Mouse (Mus musculus) thymus, postnatal 0 days (tissue): Measurements from ENCODE around the gene Ptgdr2. TPM values are rescaled to one million over a fixed set of nuclear protein-coding genes. Genes with fewer than 3 reads are reported as not detected.
A peak's percentile ranks its signal among the peaks of the same experiment; 100 is the strongest.

Experiments used
- DNase-seq: peaks from one replicate; pipeline ENCODE4 v3.0.0-alpha.2; 2015; ENCODE audit warnings: low spot score
- polyA plus RNA-seq: library from polyadenylated mRNA; unstranded; fragments of >200 nt; fragmentation: Nextera tagmentation; extraction: Ambion mirVana; gene quantifications from 2 replicates; pipeline ENCODE4 v1.2.1, GENCODE M21; 2015

Ptgdr2 gene
- polyA plus RNA-seq, 1 experiment from 2014 or later, result 0.27 TPM

DNA sequence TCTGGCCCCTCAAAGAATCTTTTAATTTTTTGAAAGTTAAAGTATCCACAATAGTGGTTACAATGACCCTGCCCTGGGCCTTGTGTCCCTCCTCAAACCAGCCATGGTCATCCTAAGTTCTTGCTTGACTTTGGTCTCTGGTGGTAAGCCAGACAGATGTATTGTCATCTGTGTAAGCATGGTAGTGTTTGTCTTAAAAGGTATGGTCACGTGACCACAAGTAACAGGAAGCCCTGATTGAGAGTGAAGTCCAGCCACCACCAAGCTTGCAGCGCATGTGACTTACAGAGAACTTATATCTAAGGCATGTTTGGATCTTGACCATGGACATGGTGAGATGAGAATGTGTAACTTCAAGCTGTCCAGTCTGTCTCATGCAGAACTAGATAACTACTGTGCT is 38.2 kb downstream of the Ptgdr2 start:
- no peak for DNase-seq

DNA sequence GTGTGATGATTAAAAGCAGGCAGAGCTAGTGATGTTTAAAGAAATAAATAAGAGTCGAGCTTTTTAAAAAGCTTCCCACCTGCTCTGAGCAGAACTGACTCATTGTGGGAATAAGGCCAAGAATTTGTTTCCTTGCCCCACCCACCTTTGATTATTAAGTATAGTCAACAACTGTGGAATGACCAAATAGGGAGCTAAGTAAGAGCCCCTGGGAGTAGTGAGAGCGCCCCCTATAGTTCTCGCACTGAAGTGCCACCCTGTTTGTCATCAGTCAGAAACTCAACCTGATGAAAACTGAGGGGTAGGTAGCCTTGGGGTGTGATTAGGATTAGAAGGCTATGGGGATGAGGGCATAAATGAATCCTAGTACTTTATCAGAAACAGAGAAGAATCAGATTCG is 39.4 kb downstream of the Ptgdr2 start:
- peak; percentile 18 for DNase-seq

DNA sequence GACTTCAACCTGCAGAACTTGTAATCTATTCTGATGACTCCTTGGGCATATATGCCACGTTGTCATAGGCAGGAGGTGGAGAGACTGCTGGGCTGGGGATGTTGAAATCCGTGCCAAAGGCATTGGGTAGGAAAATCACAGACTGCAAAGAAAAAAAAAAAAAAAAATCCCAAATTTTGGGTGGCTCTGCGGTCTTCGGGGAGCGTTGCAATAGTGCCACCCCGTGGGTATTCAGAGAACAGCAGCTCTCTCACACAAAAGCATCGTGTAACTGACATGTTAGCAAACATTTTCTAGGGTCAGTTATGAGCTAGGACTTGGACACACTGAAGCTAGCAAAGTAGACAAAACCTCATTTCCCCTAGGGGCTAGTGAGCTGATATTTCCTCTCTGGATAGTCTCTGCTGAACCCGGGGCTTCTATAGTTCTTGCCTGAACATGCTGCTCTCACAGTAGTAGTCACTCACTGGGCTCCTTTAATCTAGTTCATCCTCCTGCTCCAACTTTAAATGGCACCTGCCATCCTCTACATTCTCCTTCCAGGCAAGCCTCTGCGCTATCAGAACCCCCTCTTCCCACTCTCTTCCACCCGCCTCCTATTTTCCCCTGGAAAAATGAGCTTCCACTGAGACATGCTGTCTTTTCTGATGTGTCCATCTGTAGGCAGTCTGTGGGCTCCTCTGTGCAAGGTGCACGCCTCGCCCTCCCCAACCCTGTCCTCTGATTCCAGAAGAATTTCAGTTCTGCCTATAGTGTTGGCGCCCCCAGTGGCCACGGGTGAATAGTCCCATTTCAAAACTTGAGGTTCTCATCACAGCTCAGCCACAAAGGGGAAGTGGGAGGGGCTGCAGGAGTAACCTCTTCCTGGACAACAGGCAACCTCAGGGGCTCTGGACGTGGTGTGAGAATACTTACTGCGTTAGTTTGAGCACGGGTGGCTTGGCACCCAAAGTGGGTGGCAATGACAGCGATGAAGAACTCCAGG is 42.5 kb downstream of the Ptgdr2 start:
- peak; percentile 89 for DNase-seq

DNA sequence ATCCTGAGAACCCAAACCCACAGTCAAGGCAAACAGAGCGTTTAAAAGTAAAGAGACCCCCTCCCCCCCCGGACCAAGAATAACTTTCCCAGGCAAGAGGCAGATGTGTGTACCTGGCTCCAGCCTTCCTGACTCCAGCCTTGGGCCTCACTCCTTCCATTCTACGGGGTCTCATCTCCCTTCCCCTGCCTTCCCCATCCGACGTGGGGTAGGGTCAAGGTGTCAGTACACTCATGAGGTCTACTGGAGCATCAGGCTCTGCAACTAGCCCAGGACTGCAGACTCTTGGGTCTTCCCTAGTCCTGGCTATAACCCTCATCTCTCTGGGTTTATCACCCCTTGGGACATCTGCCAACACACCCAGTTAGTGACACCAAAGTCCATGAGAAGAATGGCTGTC is 43.2 kb downstream of the Ptgdr2 start:
- DNase-seq, result no peak

DNA sequence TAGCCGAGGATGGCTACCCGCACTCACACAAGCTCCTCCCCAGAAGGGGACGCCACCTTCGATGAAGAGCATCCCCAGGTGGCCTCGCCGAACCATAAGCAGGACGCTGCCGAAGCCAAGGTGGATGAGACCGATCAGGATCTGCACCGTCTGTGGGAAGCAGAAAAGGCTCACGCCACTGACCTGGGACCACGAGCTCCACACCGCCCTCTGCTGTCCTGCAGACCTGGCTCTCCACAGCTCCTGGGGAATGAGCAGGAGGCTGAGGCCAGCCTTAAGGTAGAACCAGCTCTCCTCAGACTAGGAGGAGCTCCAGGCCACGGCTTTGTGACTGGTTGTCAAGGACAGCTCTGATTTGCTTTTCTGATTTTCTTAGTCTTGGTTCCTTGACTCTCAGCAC is 46.2 kb downstream of the Ptgdr2 start:
- DNase-seq, result peak; percentile 7

DNA sequence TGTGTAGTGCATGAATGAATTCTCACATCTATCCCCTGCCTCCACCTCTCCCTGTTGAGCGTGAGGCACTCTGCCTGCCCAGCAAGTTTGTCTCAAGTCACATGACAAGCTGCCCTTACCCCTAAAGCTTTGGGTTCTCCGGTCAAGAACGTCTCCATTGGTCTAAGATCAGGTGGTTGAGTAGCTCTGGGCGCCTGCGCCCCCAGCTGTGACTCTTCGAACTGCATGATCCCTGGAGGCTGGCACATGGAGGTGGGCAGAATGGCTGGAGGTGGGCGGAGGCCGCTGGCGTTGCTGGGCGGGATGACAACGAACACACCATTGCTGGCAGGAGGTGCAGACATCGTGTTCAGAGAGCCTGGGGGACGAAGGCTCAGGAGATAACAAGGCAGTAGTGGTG is 47.6 kb downstream of the Ptgdr2 start:
- DNase-seq, result no peak

- DNase-seq, result no peak
These were observed 48.9 kb downstream of the Ptgdr2 start for GRCm38 (mm10) chr19:10985889-10986288.

GRCm38 (mm10) chr19:10988563-10988962 is 51.6 kb downstream of the Ptgdr2 start:
- DNase-seq, result no peak

DNA sequence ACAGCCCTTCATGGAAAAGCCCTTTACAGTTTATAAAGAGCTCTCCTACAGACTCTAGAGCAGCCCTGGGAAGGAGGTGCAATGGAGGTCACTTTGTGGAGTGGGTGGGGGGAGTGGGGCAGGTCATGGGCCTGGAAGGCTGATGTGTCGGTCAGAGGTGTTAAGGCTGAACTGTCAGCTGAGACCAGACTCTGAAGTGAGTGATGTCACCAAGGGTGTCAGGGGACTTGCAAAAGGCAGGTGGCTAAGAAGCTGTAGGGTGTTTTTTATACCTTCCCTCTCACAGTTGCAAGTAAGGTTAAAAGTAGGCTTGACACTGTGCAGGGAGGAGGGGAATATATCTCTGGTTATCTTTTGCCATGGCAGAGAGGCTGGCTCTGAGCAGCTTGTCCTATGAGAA is 53.8 kb downstream of the Ptgdr2 start:
- no peak for DNase-seq

DNA sequence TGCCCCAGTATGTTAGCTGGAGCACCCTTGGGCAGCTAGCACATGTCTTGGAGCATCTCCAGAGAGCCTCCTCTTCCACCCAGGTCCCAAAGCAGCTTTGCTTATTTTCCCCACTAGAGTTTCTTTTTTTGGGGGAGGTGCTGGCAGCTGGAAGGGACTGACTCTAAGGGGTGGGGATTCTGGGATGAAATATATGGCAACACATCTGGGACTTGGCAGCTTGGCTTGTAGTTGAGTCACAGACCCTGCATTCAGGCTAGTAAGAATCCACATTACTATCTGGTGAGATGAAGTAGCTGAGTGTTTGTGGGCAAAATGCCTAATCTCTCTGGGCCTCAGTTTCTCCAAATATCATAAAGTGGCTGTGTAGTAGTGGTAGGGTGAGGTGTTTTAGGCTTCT is 55.0 kb downstream of the Ptgdr2 start:
- no peak for DNase-seq

Other genes with a start within 250 kb of the Ptgdr2 start
- 14.6 and 19.3 TPM in 2 replicates for gene Vps37c, start 248.4 kb upstream of the Ptgdr2 start, polyA plus RNA-seq
- gene Cd5, start 198.2 kb upstream of the Ptgdr2 start, polyA plus RNA-seq, result 116 and 132 TPM in 2 replicates
- 141 and 145 TPM in 2 replicates for gene Cd6, start 107.1 kb upstream of the Ptgdr2 start, polyA plus RNA-seq
- 2.4 and 3.3 TPM in 2 replicates for gene Slc15a3, start 97.4 kb upstream of the Ptgdr2 start, polyA plus RNA-seq
- gene Tmem132a, start 67.2 kb upstream of the Ptgdr2 start, polyA plus RNA-seq, result 3.6 and 4.2 TPM in 2 replicates
- 35.2 and 41.6 TPM in 2 replicates for gene Tmem109, start 55.2 kb upstream of the Ptgdr2 start, polyA plus RNA-seq
- gene Prpf19, start 41.9 kb upstream of the Ptgdr2 start, polyA plus RNA-seq, result 31.6 and 34.9 TPM in 2 replicates
- gene Zp1, start 16.5 kb upstream of the Ptgdr2 start, polyA plus RNA-seq, result 0.82 and 1.2 TPM in 2 replicates
- 23.4 and 25.1 TPM in 2 replicates for gene Ccdc86, start 12.1 kb downstream of the Ptgdr2 start, polyA plus RNA-seq
- 0.30 and 0.64 TPM in 2 replicates for gene Ms4a10, start 37.5 kb downstream of the Ptgdr2 start, polyA plus RNA-seq
- not detected in 2 replicates for gene Ms4a15, start 56.1 kb downstream of the Ptgdr2 start, polyA plus RNA-seq
- 0.14 TPM in 1 of 2 replicates, not detected in the other for gene Ms4a18, start 80.9 kb downstream of the Ptgdr2 start, polyA plus RNA-seq
- gene Ms4a8a, start 143.9 kb downstream of the Ptgdr2 start, polyA plus RNA-seq, result 0.19 and 0.38 TPM in 2 replicates
- not detected in 2 replicates for gene 1700017D01Rik, start 193.7 kb downstream of the Ptgdr2 start, polyA plus RNA-seq
- gene 1700025F22Rik, start 228.2 kb downstream of the Ptgdr2 start, polyA plus RNA-seq, result not detected in 2 replicates